Mouse (Mus musculus): ENCODE data around the gene Gsx1.

Gene Gsx1

GRCm38 (mm10) chr5:147188571-147188975 lies at the start of gene Gsx1:
Gsx1 (plus strand) TSS chr5:147188696.
- Histone ChIP-seq H3K27me3 (ENCODE audit: insufficient read depth, low read length) (peaks cover 94% of the 10 kb centered on the region), H3K9me3 (ENCODE audit: low read length) (no peaks in the 10 kb centered on the region), H3K36me3 (ENCODE audit: insufficient read depth, low read length) (no peaks in the 10 kb centered on the region), H3K4me3 (replicated peaks; ENCODE audit: low read length) (peak within 1 kb of the TSS; percentile 78), H3K4me1 (replicated peaks; ENCODE audit: low read depth, low read length) (peaks cover 70% of the 10 kb centered on the region)
- TF ChIP-seq CTCF (conservative IDR thresholded peaks at IDR 0.05; ENCODE audit: low read length) (no peak), POU5F1 (IDR thresholded peaks at IDR 0.05; ENCODE audit: borderline replicate concordance, low read length) (no peak), NANOG (IDR thresholded peaks at IDR 0.05; ENCODE audit: borderline replicate concordance, low read length) (0 out of 2 replicates have a peak, but pooled peaks have one; percentile 30)

DNA sequence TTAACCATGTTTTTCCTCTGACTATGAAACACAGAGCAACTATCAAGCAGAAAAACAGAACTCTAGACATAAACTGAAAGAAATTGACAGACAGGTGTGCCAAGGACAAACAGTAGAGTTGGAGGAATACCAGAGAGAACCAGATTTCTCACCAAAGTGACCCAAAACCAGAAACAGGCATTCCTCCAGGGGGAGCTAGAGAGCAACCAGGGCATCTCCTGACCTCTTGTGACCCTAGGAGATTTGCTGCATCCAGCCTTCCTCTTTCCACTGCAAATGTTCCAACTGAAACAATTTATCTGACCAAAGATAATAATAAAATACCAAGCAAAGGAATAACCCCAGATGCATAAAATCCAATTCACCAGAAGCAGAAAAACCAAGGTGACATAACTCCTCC lies 41.2 kb upstream of the Gsx1 start:
- Histone ChIP-seq H3K36me3 (ENCODE audit: insufficient read depth, low read length) (no peaks in the 10 kb centered on the region), H3K9me3 (ENCODE audit: low read length) (peaks cover 6% of the 10 kb centered on the region; the same call in 1 of the 2 replicates), H3K27me3 (ENCODE audit: insufficient read depth, low read length) (peaks cover 3% of the 10 kb centered on the region), H3K4me1 (replicated peaks; ENCODE audit: low read depth, low read length) (peaks cover 14% of the 10 kb centered on the region), H3K4me3 (replicated peaks; ENCODE audit: low read length) (no peak overlapping the region)
- no peak for TF ChIP-seq POU5F1 (IDR thresholded peaks at IDR 0.05; ENCODE audit: borderline replicate concordance, low read length)
- TF ChIP-seq NANOG (IDR thresholded peaks at IDR 0.05; ENCODE audit: borderline replicate concordance, low read length): no peak
- TF ChIP-seq CTCF (conservative IDR thresholded peaks at IDR 0.05; ENCODE audit: low read length): peak; percentile 76

GRCm38 (mm10) chr5:147154806-147155371 lies 33.6 kb upstream of the Gsx1 start:
- Histone ChIP-seq H3K9me3 (ENCODE audit: low read length) (peaks cover 6% of the 10 kb centered on the region), H3K4me3 (replicated peaks; ENCODE audit: low read length) (peak overlapping the region; percentile 62), H3K27me3 (ENCODE audit: insufficient read depth, low read length) (no peaks in the 10 kb centered on the region), H3K36me3 (ENCODE audit: insufficient read depth, low read length) (no peaks in the 10 kb centered on the region), H3K4me1 (replicated peaks; ENCODE audit: low read depth, low read length) (peaks cover 78% of the 10 kb centered on the region)
- TF ChIP-seq NANOG (IDR thresholded peaks at IDR 0.05; ENCODE audit: borderline replicate concordance, low read length) (no peak), POU5F1 (IDR thresholded peaks at IDR 0.05; ENCODE audit: borderline replicate concordance, low read length) (no peak), CTCF (conservative IDR thresholded peaks at IDR 0.05; ENCODE audit: low read length) (no peak)

DNA sequence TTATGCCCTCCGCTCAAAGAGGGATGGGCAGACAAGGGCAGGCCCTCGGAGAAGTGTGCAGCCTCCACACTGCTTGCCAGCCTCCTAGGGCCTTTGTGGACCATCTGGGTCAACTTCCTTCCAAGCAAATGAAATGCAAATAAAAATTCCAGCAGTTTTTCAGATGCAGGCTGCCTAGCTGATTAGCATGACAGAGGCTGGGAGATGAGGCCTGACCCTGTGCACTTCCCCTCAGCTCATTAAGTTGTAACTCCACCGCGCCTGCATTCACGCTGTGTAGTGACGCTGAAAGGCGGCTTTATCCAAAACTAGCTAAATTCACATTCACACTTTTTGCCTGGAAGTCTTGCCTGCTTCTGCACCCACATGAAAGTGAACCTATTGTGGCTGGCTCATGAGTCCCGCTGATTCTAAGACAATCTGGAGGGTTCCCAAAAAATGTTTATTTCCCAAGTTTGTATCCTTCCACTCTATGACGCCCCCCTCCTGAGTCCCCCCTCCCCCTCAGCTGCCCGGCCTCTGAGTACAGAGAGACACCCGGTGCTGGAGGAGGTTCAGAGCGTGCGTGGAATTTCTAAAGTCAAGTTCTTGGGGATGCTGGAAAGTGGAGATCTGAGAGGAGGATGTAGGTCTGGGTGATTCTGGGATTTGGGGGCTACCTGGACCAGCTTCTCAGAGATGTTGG lies 32.9 kb upstream of the Gsx1 start:
- H3K9me3 ChIP-seq (ENCODE audit: low read length): peaks cover 6% of the 10 kb centered on the region
- H3K4me1 ChIP-seq (replicated peaks; ENCODE audit: low read depth, low read length): peaks cover 84% of the 10 kb centered on the region
- no peaks in the 10 kb centered on the region for H3K27me3 ChIP-seq (ENCODE audit: insufficient read depth, low read length)
- peak overlapping the region; percentile 62 for H3K4me3 ChIP-seq (replicated peaks; ENCODE audit: low read length)
- TF ChIP-seq NANOG (IDR thresholded peaks at IDR 0.05; ENCODE audit: borderline replicate concordance, low read length) (peak; percentile 66; the same call in 1 of the 2 replicates), POU5F1 (IDR thresholded peaks at IDR 0.05; ENCODE audit: borderline replicate concordance, low read length) (peak; percentile 78; the same call in 1 of the 2 replicates), CTCF (conservative IDR thresholded peaks at IDR 0.05; ENCODE audit: low read length) (no peak)
- no peaks in the 10 kb centered on the region for H3K36me3 ChIP-seq (ENCODE audit: insufficient read depth, low read length)

DNA sequence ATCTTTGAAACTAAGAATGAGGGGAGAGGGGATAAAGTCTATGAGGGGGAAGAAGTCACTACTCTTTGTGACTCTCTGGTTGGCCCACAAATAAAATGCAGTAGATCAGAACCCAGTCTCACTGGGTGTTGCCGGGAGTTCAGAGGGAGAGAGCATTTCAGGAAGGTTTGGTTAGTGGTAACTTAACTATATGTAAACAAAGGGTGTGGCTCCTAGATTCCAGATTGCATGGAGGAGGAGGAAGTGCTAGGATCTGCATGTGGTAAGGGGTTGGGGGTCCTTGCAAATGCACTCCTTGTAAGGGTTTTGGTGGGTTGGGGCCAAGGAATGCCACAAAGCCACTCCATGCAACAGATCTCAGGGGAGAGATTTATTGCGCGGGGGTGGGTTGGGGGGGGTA lies 32.1 kb upstream of the Gsx1 start:
- H3K9me3 ChIP-seq (ENCODE audit: low read length): peaks cover 6% of the 10 kb centered on the region
- H3K4me1 ChIP-seq (replicated peaks; ENCODE audit: low read depth, low read length): peaks cover 86% of the 10 kb centered on the region
- no peaks in the 10 kb centered on the region for H3K36me3 ChIP-seq (ENCODE audit: insufficient read depth, low read length)
- no peaks in the 10 kb centered on the region for H3K27me3 ChIP-seq (ENCODE audit: insufficient read depth, low read length)
- H3K4me3 ChIP-seq (replicated peaks; ENCODE audit: low read length): peak overlapping the region; percentile 62
- TF ChIP-seq CTCF (conservative IDR thresholded peaks at IDR 0.05; ENCODE audit: low read length): no peak
- no peak for TF ChIP-seq POU5F1 (IDR thresholded peaks at IDR 0.05; ENCODE audit: borderline replicate concordance, low read length)
- no peak for TF ChIP-seq NANOG (IDR thresholded peaks at IDR 0.05; ENCODE audit: borderline replicate concordance, low read length)

- H3K4me3 ChIP-seq (replicated peaks; ENCODE audit: low read length): no peak overlapping the region
- peaks cover 82% of the 10 kb centered on the region for H3K4me1 ChIP-seq (replicated peaks; ENCODE audit: low read depth, low read length)
- no peaks in the 10 kb centered on the region for H3K27me3 ChIP-seq (ENCODE audit: insufficient read depth, low read length)
- no peaks in the 10 kb centered on the region for H3K36me3 ChIP-seq (ENCODE audit: insufficient read depth, low read length)
- TF ChIP-seq NANOG (IDR thresholded peaks at IDR 0.05; ENCODE audit: borderline replicate concordance, low read length) (no peak), CTCF (conservative IDR thresholded peaks at IDR 0.05; ENCODE audit: low read length) (no peak), POU5F1 (IDR thresholded peaks at IDR 0.05; ENCODE audit: borderline replicate concordance, low read length) (no peak)
- H3K9me3 ChIP-seq (ENCODE audit: low read length): peaks cover 6% of the 10 kb centered on the region
Measured at GRCm38 (mm10) chr5:147157441-147157840, 31.1 kb upstream of the Gsx1 start.

DNA sequence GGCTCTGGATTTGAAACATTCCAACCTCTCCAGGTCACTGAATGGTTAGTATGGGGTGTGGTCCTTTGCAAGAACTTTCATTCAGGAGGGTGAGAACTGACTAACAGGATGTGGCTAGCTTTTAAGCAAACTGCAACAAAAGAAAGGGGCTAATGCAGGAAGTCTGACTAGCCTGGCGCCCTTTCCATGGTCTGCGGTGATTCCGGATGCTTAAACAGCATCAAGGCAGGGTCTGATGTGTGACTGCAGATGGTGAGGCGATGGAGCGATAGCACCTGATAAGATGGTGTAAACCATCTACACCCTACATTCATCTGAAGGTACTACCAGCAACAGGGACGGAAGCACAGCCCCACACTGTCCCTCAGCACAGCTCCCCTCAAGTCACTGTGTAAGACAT lies 29.2 kb upstream of the Gsx1 start:
- Histone ChIP-seq H3K4me3 (replicated peaks; ENCODE audit: low read length) (no peak overlapping the region), H3K4me1 (replicated peaks; ENCODE audit: low read depth, low read length) (peaks cover 69% of the 10 kb centered on the region), H3K9me3 (ENCODE audit: low read length) (peaks cover 6% of the 10 kb centered on the region), H3K36me3 (ENCODE audit: insufficient read depth, low read length) (no peaks in the 10 kb centered on the region), H3K27me3 (ENCODE audit: insufficient read depth, low read length) (no peaks in the 10 kb centered on the region)
- TF ChIP-seq CTCF (conservative IDR thresholded peaks at IDR 0.05; ENCODE audit: low read length) (no peak), POU5F1 (IDR thresholded peaks at IDR 0.05; ENCODE audit: borderline replicate concordance, low read length) (no peak), NANOG (IDR thresholded peaks at IDR 0.05; ENCODE audit: borderline replicate concordance, low read length) (no peak)

- no peak for TF ChIP-seq CTCF (conservative IDR thresholded peaks at IDR 0.05; ENCODE audit: low read length)
- TF ChIP-seq POU5F1 (IDR thresholded peaks at IDR 0.05; ENCODE audit: borderline replicate concordance, low read length): no peak
- no peak for TF ChIP-seq NANOG (IDR thresholded peaks at IDR 0.05; ENCODE audit: borderline replicate concordance, low read length)
- Histone ChIP-seq H3K36me3 (ENCODE audit: insufficient read depth, low read length) (no peaks in the 10 kb centered on the region), H3K27me3 (ENCODE audit: insufficient read depth, low read length) (no peaks in the 10 kb centered on the region), H3K4me1 (replicated peaks; ENCODE audit: low read depth, low read length) (peaks cover 64% of the 10 kb centered on the region), H3K4me3 (replicated peaks; ENCODE audit: low read length) (no peak overlapping the region), H3K9me3 (ENCODE audit: low read length) (peaks cover 6% of the 10 kb centered on the region)
Measured at GRCm38 (mm10) chr5:147159792-147160191, 28.7 kb upstream of the Gsx1 start.
